Mouse (Mus musculus) R1 (cell line): ENCODE results near the gene Galnt6.
A peak's percentile ranks its signal among the peaks of the same experiment; 100 is the strongest.
"Not testable (repeated sequence)": the region's sequence is repeated elsewhere in the genome, so short reads cannot be mapped to it uniquely, and the experiment has no call there.

Experiments used
- DNase-seq: peaks from one replicate; pipeline ENCODE4 v3.0.0-alpha.2; 2018; ENCODE audit warnings: low read depth, low spot score

Galnt6 gene

DNA sequence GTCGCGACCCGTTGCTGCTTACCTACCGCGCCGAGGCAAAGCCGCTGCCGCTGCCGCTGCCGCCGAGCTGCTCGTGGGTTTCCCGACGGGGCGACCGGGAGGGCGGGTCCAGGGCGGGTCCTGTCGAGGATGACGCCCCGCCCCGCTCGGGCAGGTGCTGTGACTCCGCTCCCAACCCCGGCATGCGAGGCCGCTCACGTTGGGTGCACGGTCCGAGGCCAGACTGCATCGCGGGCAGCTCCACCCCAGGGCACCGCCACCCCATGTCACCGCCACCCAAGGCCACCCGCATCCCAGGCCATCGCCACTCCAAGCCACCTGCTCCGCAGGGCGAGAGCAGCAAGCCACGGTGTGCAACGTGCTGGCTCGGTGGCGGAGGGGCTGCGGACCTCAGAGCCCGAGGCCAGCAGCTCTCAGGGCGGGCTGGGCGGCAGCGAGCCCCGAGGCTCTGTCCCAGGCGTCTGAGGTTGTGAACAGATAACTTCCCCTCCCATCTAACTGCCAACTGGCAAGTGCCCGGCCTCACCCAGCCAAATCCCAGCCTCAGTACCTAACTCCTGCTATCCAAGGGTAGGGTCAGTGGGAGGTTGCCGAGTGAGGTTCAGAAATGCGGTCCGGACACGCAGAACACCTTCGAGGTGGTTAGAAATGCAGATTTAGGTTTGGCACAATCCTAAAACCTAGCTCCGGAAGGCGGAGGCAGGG, at the start of gene Galnt6:
Gene Galnt6, minus strand, starts transcription at position 96 of the 705 bp plus-strand sequence.
- peak; percentile 49 for DNase-seq

DNA sequence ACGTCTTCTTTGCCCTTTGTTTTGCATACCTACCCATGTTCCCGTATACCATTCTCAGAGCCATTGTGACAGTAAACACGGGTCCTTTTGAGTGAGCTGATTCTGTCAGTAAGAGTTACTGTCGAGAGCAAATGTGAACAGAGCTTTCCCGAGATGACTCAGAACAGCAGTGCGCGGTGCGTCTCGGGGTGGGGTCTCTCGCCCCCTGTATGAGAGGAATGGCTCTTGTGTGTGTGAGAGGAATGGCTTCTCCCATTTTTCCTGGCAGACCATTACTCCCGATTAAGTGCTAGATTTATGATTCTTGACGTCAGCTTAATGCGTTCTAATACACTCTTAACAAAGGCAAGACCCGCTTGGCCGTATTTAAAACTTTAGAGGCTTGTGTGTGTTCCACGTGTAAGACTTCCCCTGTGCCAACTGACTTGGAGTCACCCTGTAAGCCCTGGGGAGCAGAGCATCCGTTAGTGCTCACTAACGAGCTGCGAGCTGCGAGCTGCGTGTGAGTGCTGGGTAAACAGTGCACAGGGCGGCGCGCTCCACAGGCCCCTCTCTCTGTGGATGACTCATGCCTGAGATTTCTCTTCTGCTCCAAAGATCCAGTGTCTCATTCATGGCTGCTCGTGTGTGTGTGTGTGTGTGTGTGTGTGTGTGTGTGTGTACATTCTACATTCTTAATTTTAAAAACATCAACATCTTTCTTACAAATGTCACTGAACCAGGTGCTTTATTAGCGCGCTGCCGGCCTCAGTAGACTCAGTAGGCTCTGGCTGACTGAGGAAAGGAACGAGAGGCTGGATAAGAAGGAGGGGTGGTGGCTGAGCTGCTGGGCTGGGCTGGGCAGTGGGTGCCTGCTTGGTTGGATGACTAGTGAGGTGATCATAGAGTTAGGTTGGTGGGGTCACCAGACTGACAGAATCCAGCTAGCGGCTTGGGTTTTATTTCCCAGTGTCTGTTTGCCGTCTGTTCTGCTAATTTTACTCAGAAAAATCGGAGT, 48.1 kb upstream of the Galnt6 start:
- peak; percentile 16 for DNase-seq

DNA sequence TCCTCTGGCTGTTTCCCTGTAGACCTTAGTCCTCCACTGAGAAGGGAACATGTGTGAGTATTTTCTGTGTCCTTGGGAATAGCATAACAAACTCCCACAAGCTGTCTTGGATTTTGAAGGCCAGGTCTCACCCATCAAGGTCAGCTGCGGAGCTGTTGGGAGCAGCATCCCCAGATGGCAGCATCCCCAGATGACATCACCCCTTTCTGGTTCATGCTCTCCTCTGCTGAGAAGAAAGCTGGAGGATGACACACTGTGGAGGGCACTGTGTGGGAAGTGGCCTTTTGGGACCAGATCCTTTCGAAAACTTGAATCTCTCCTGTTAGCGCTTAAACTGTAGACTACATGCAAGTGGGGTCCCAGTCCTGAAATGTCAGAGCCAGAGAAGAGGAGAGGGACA, 47.2 kb upstream of the Galnt6 start:
- no peak for DNase-seq

DNA sequence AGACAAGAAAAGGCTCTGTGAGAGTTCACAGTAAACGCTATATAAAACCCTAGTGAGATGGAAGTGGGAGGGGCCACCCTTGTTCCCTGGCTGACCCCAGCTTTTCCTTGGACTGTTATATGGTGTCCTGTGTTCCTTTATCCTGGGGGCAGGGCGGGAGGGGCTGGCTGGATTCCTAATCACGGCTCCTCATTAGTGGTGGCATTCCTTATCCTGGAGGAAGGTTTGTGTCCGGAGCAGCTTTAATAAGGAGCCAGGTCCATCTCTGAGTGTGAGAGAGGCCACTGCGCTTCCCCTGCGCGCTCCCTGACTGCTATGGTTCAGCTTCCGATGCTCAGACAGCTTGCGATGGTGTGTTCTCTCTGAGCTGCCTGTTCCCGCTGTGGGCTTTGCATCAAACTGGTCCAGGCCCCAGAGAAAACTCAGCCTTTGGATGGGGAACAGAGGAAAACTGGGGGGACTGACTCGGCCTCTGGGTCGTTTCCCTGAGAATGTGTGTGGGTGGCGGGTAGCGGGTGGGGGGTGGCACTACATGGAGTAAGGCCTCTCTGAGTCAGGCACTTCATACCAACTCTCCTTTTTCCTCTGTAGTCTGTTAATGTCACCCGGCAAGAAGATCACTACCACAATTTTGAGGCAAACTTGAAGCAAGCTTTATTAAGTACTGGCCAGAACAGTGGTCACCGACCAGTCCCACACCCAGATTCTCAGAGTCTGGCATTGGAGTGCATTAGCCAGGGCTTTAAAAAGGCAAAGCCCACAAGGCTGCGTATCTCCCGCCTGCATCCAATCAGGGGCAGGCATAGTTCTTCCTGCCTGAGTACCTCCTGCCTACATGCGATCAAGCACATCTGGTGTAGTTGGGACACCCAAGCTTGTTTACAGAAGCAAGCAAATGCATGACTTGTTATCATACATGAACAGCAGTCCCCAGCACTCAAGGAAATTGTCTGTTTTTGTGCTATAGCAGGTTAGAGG, 46.3 kb upstream of the Galnt6 start:
- no peak for DNase-seq

DNA sequence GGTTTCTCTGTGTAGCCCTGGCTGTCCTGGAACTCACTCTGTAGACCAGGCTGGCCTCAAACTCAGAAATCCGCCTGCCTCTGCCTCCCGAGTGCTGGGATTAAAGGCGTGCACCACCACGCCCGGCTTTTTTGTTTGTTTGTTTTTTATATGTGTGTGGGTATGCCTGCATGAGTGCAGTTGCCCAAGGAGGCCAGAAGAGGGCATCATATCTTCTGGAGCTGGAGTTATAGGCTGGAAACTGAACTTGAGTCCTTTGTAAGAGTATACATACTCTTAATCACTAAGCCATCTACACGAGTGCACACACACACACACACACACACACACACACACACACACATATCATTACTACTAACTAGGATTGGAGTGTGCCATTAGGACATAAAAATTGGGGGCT, 44.7 kb upstream of the Galnt6 start:
- DNase-seq = peak; percentile 61

DNA sequence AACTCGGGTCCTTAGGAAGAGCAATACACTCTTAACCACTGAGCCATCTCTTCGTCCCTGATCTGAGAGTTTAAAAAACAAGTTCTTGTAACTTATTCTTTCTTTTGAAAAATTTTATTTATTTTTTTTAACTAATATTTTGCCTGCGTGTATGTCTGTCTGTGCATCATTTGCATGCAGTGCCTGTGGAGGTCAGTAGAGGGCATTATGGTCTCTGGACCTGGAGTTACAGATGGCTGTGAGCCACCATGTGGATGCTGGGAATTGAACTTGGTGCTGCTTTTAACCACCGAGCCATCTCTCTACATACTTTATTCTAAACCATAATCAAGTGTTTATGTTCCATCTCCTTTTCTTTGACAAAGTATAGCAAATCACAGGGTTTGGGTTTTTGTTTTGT, 43.5 kb upstream of the Galnt6 start:
- peak; percentile 48 for DNase-seq

DNA sequence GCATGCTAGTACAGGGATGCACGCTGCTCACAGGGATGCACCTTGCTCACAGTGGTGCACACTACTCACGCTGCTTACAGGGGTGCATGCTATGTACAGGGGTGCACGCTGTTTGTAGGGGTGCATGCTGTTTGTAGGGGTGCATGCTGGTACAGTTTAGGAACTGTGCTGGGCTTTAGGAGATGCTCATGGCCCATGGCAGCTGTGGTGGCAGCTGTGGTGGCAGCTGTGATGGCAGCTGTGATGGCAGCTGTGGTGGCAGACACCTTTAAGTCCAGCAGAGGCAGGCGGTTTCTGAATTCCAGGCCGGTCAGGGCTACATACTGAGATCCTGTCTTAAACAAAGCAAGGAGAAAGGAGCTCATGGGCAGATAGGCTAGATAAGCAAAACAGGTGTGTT, 41.2 kb upstream of the Galnt6 start:
- DNase-seq = no peak

DNA sequence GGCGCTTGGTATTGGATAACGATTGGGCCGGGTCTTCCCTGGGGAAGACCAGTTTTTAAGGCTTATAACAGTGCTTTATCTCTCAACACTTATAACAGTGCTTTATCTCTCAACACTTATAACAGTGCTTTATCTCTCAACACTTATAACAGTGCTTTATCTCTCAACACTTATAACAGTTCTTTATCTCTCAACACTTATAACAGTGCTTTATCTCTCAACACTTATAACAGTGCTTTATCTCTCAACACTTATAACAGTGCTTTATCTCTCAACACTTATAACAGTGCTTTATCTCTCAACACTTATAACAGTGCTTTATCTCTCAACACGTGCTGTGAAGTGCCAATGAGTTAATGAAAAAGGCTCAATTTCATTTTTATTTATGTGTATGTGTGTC, 39.8 kb upstream of the Galnt6 start:
- not testable (repeated sequence) for DNase-seq

DNA sequence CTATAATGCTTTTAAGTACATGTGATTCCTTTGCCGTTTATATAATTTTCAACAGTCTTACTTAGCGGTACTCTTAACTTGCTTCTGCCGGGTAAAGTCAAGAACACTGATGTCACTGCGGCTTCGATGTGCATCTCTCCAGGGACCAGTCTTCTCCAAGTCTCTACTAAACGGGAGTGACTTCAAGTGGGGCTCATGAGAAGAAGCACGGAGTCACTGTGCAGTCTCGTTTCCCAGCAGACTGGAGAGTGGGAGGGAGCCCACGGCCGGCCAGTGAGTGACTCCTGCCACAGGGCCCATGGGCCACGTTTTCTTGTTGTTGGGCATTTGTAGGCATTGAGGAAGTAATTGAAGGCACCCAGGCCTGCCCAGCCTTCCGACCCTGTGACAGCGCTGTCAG, 38.7 kb upstream of the Galnt6 start:
- DNase-seq = no peak

DNA sequence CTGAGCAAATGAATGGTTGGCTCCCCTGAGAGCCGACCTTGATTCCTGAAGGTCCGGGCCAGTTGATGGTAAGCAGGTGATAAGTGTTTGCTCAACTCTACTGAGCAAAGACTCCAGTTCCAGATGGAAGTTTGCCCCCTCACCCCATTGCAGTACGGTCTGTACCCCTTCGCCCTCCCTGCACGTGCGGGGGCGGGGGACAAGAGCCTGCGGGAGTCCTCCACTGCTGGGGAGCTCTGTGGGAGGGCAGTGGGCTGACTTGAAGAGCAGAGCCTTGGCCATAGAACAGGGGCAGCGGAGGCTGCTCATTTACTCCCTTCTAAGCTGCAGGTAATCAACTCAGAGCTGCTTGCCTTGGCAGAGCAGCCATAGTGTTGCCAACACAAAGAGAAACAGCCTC, 37.6 kb upstream of the Galnt6 start:
- no peak for DNase-seq

DNA sequence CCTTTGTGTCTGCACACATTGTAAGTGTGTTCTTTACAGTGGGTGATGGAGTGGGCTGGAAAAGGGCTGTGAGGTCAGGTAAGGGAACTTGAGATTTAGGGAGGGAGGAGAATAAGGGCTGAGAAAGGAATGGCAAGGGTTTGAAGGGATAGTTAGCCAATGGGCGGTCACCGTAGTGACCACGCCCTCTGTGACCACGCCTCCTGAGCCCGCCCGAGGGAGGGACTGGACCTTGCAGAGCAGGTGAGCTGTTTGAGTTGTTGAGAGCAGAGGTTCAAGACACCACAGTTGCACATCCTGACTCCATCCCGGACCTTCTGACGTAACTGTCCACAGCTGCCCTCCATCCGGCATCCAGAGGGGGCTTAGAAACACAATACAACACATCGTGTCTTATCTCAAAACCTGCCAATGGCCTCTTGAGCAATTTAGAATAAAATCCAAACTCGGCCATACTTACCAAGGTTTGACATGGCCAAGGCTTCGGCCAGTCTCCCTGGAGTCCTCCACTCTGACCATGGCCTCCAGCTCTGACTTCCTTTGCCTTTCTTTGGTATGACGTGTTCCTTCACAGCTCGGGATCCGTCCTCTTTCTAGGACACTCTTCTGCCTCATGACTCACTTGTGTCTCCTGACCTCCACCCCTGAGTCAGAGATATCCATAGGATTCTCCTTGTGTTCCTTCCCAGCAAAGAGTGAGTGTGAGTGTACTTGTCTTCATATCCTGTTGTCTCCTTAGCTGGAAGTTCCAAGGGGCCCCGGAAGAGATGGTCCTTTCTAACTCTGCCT, 35.2 kb upstream of the Galnt6 start:
- no peak for DNase-seq

DNA sequence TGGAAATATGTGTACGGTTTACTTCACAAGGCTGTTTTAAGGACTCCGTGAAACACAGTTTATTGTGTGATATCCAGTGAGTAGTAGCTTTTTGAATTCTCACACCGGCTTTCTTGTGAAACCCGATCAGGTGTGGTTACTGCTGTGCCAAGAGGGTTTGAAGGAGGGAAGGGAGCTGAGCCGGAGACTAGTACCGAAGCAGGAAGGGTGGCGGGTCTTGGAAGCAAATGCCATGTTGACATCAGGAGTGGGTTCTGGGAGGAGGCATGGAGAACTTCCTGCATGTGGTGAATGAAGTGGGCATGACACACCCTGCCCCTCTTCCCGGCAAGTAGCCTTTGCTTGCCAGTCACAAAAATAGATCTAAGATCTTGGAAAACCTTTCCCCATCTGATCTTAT, 33.5 kb upstream of the Galnt6 start:
- DNase-seq = no peak

DNA sequence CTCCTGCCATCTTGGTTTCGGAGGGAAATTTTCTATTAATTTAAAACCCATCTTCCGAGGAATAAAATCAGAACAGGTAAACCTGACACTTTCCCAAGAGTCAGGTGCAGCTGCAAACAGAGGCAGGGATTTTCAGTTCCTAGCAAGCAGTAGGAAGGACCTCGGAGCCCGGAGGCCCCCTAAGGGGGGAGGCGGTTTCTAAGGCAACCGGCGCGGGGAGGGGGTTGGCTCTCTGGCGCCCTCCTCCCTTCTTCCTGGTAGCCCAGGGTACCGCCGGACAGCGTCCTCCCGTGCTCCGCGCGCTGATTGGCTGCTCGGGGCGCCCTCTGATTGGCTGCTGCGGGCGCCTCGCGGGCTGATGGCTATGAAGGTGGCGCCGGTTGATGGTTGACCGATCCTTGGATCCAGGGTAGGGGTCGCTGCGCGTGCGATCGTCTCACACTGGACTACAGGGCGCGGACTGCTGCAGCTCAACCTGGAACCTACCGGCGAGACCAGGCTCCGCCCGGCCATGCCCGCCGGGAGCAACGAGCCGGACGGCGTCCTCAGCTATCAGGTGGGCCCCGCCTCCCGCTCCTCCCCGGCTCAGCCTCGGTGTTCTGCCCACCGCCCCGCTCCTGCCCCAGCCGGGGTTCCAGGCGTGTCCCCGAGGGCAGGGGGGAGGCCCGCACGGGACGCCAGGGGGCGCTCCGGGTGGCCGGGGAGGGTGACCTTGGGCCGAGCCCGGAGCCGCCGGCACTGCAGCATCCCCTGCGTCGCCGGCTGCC, 32.4 kb upstream of the Galnt6 start, which contains the start of gene Slc4a8:
Gene Slc4a8, plus strand, starts transcription at position 329 of the 767 bp plus-strand sequence.
- DNase-seq = peak; percentile 91

DNA sequence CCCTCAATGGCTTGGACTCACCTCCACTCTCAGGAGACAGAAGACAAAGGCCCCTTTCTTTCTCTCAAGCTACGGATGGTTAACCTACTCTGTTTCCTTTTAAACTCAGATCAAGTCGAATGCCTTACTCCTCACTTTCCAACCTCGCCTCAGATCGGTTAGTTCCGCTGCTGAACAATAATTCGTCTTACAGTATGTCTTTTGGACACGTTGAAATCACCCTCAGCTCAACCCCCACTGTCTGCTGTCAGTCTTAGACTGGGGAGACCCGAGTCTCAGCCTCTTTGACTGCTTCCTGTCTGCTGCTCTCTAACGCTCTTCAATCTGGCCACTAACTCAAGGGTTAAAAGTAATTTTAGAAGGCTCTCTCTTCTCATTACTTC, 31.9 kb upstream of the Galnt6 start:
- DNase-seq = no peak

DNA sequence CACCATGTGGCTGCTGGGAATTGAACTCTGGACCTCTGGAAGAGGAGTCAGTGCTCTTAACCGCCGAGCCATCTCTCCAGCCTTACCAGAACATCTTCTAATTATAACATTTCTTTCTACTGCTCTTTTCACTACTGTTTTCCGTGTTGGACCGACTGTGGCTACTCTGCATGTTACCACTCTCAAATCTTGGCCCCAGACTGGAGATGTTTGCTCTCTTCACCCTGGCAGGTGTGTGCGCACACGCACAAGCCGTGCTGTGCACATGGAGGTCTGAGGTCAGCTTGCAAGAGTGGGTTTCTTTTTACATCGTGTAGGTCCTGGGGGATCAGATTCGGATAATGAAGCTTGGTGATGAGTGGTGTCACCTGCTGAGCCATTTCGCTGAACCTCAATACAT, 30.1 kb upstream of the Galnt6 start:
- DNase-seq = no peak

DNA sequence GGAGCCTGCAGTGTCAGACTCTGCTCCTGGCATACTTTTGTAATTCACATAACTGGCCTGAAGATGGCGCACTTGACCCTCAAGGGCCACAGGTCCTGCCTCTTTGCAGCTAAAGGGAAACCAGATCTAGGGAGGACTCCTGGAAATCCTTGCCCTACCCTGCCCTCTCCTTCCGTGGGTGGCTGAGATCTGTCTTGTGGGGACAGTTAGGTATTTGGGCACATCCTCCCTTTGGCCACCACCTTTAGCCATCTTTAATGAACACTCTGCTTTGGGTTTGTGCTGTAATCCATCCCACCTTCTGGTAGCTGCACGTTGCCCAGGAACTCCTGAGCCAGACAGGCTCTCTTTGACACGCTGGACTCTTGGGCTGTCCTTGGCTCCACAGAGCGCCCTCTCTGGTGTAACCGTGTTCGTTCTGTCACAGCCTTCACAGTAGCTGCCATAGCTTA, 28.4 kb upstream of the Galnt6 start:
- DNase-seq = peak; percentile 90

DNA sequence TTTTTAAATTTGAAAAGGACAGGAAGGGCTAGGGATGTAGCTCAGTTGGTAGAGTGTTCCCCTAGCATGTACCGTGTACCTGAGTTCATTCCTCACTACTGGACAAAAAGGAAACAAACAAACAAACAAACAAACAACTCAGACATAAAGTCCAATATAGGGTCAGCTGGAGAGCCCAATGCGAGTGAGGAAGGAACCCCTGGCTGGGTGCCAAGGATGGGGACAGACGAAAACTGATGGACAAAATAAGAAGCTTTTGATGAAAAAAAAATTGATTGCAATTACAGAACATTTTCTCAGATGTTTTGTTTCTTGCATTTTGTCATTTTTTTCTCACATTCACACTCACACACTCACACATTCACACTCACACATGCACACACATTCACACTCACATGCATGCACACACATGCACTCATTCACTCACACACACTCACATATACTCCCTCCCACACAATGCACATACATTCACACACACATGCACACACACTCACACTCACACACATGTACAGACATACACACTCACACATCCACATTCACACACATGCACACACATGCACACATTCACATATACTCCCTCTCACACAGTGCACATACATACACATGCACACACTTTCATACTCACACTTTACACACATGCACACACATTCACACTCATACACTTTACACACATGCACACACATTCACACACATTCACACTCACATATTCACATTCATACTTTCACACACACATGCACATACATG, 26.9 kb upstream of the Galnt6 start:
- DNase-seq = no peak

DNA sequence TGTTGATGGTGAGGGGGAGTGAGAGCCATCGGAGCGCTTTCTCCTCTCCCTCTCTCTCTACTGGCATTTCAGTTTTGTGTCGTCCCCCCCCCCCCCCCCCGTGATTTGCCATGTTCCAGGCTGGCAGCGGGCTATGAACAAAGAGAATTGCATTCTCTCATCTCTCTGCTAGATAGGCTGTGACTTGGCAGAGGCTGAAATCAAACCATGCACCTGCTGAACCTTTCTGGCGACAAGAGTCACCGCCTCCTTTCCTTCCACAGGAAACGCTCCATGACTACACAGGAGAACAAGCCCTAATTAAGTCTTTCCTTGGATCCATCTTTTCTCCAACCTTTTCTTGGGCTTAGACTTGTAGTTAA, 26.3 kb upstream of the Galnt6 start:
- no peak for DNase-seq

DNA sequence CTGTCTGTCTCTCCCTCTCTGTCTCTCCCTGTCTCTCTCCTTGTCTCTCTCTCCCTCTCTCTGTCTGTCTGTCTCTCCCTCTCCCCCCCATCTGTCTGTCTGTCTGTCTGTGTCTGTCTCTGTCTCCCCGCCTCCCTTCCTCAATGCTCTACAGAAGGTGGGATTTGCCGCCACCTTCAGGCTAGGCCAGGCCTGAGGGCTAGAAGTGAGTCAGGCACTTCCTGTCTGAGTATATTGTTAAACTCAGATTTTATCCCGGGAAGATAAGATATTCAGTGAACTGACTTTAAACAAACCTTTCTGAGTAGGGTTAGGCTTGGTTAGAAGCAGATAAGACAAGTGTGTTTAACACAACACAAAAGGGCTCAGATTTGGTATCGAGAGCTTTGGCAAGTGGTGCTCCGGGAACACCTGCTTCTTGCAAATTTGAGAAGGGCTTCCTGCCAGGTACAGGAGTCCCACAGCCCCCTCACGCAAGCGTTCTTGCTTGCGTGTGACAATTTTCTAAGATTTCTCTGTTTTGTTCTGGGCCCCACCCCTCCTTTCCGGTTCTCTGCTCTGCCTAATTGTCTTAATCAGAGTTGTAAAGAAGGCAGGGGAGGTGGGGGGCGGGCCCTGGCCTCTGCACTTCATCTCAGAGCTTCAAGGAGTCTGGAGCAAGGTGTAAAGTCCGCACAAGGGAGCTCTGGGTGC, 25.8 kb upstream of the Galnt6 start:
- peak; percentile 65 for DNase-seq
